Mouse (Mus musculus) spleen, adult 2 months (tissue): Measurements from ENCODE around the gene Ubald2.

ENCODE experiments used
- CTCF ChIP-seq: fragments of 200-500 bp; IDR thresholded peaks from 2 replicates; pipeline ENCODE4 v1.5.1; 2011; ENCODE audit warnings: mild to moderate bottlenecking, inconsistent platforms; ENCODE audit not compliant: insufficient read depth, insufficient read length, insufficient replicate concordance; ENCODE audit errors: extremely low read depth
- POLR2A ChIP-seq: fragments of 200-500 bp; IDR thresholded peaks from 2 replicates; pipeline ENCODE4 v1.6.1; 2011; ENCODE audit warnings: low read depth, low read length, inconsistent platforms

DNA sequence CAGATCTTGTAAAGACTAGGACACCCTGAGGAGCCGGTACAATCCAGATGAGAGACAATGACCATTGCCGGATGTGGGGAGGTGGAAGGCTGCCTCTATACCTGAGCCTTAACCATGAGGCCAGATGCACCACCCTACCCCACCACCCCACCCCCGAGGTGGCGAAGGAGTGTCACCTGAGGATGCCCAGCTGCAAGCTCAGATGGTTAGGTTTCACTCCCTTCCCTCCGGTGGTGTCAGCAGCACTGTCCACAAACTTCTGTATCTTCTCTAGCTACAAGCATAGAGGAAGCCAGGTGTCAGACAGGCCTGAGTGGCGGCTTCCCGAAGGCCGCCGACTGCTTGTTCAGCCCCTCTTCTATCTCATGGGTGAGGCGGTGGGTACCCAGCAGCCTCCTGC is 20.0 kb downstream of the Ubald2 start:
- TF ChIP-seq CTCF (no peak), POLR2A (no peak)
